Mouse (Mus musculus): ENCODE measurements around the gene Hist1h2bh.

DNA sequence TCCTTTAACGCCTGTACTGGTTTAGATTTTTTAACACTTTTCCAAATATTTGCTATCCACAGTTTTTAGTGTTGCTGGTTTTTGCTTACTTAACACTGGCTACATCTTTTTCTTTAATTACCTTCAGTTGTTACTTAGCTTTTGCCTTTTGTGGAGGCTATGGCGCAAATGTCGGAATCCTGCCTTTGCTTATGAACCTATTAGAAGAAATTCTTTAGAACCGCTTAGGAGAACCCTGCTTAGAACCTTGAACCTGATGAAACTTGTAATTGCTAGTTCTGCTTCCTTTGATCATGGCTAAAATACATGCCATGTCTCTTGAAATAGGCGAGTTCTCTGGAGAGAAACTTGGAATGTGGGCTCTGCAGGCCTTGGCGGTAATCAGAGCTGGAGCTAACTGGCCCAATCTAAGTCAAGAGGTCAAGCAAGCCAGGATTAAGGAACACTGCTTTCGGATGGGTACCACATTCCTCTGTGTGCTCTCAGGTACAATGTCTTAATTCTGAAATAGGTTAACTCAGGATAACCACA is 33.2 kb upstream of the Hist1h2bh start:
- TF ChIP-seq CTCF (IDR thresholded peaks at IDR 0.05; ENCODE audit: control insufficient read depth, insufficient read depth, insufficient read length) (no peak), MAX (IDR thresholded peaks at IDR 0.05) (no peak), USF1 (IDR thresholded peaks at IDR 0.05; ENCODE audit: low read depth) (no peak), MYOG (IDR thresholded peaks at IDR 0.05; ENCODE audit: control insufficient read depth, extremely low read depth, insufficient read length) (no peak), MYOD1 (IDR thresholded peaks at IDR 0.05; ENCODE audit: control insufficient read depth, insufficient read length, low read depth) (no peak), CEBPB (IDR thresholded peaks at IDR 0.05; ENCODE audit: low read depth) (no peak)

Measured in C2C12 (cell line).